ENCODE assay signal across 10 mouse cellular contexts in genomic region chr19:14586171-14586570, GRCm38 (mm10). TPM values are rescaled to one million over a fixed set of nuclear protein-coding genes. Genes with fewer than 3 reads are reported as not detected.
DNase-seq lines count a peak whose midpoint lies in the region; ATAC-seq and TF ChIP-seq lines count a peak whose summit lies in the region.
"Had no signal": no experiment of that assay in that cellular context is flagged by ENCODE, and none has a peak within 500 bp of the region (broad histone marks: within the 10 kb centered on the region; RNA-seq: fewer than 3 reads in every experiment).

No protein-coding gene starts in this region.

- peak; percentile 19 for DNase-seq in kidney, adult 11 months
- no peak for DNase-seq in kidney, postnatal 14 days
- peak; percentile 18 for DNase-seq in ZHBTc4 (ENCODE audit: low read depth, low spot score)
- DNase-seq in gonadal fat pad, adult 2 months (ENCODE audit: low read depth) = peak; percentile 93
- no peak for DNase-seq in hindbrain, postnatal 0 days (ENCODE audit: low spot score)

- no peak overlapping the region for H3K27ac ChIP-seq in hindbrain, postnatal 0 days
- no peak overlapping the region for H3K27ac ChIP-seq in forebrain, embryonic 15.5 days (replicated peaks)
- H3K27ac ChIP-seq: midbrain, embryonic 15.5 days had no signal

- H3K9me3 ChIP-seq in hindbrain, postnatal 0 days (ENCODE audit: low read length) = no peaks in the 10 kb centered on the region
- H3K9me3 ChIP-seq in forebrain, embryonic 15.5 days = no peaks in the 10 kb centered on the region
- H3K9me3 ChIP-seq: G1E; midbrain, embryonic 15.5 days had no signal

- H3K27me3 ChIP-seq in hindbrain, postnatal 0 days (ENCODE audit: insufficient read depth, low read length) = no peaks in the 10 kb centered on the region
- H3K27me3 ChIP-seq in forebrain, embryonic 15.5 days = no peaks in the 10 kb centered on the region
- H3K27me3 ChIP-seq: midbrain, embryonic 15.5 days had no signal

- no peaks in the 10 kb centered on the region for H3K36me3 ChIP-seq in hindbrain, postnatal 0 days (ENCODE audit: insufficient read depth, low read length)
- H3K36me3 ChIP-seq in forebrain, embryonic 15.5 days = no peaks in the 10 kb centered on the region
- H3K36me3 ChIP-seq: midbrain, embryonic 15.5 days had no signal

- no peak for TF ChIP-seq CTCF in hindbrain, postnatal 0 days (IDR thresholded peaks at IDR 0.05; ENCODE audit: low read depth)

- ATAC-seq in megakaryocyte-erythroid progenitor cell, adult 5-6 weeks (replicated peaks; ENCODE audit: low FRiP score, low TSS enrichment, poor library complexity, severe bottlenecking) = peak; percentile 44; the same call in 1 of the 2 replicates
- ATAC-seq in hindbrain, postnatal 0 days = no peak
- no peak for ATAC-seq in forebrain, embryonic 15.5 days (replicated peaks)
- ATAC-seq in erythroid progenitor cell, adult 5-6 weeks (replicated peaks; ENCODE audit: low FRiP score, poor library complexity, severe bottlenecking) = no peak
- ATAC-seq: midbrain, embryonic 15.5 days had no signal

- H3K4me3 ChIP-seq in hindbrain, postnatal 0 days (ENCODE audit: low read length) = no peak overlapping the region
- H3K4me3 ChIP-seq in forebrain, embryonic 15.5 days = no peak overlapping the region
- H3K4me3 ChIP-seq: midbrain, embryonic 15.5 days had no signal

- no peak overlapping the region for H3K4me2 ChIP-seq in hindbrain, postnatal 0 days (ENCODE audit: low read depth, low read length)
- no peak overlapping the region for H3K4me2 ChIP-seq in forebrain, embryonic 15.5 days (replicated peaks)
- H3K4me2 ChIP-seq: midbrain, embryonic 15.5 days had no signal

- WGBS in hindbrain, postnatal 0 days = 83% methylated on average over 3 of the region's 3 CpGs
- 88% methylated on average over 3 of the region's 3 CpGs for WGBS in forebrain, embryonic 15.5 days

- 0 out of 2 replicates have a peak, but pooled peaks cover 3% of the 10 kb centered on the region for H3K4me1 ChIP-seq in hindbrain, postnatal 0 days (ENCODE audit: insufficient read depth, low read length)
- peaks cover 28% of the 10 kb centered on the region for H3K4me1 ChIP-seq in forebrain, embryonic 15.5 days

- H3K9ac ChIP-seq in hindbrain, postnatal 0 days (replicated peaks; ENCODE audit: low read length) = no peak overlapping the region
- no peak overlapping the region for H3K9ac ChIP-seq in forebrain, embryonic 15.5 days (replicated peaks)
- H3K9ac ChIP-seq: midbrain, embryonic 15.5 days had no signal

RNA-seq across cellular contexts. Expression of gene Tle4, which starts 11.7 kb away (rescaled TPM):
- polyA plus RNA-seq in gonadal fat pad, adult 2 months (2012; rRNA removed) = 7.1 and 7.5 TPM in 2 replicates
- 18.2 and 26.3 TPM in 2 replicates for total RNA-seq in megakaryocyte-erythroid progenitor cell, adult 5-6 weeks (2014; fragmentation: Nextera tagmentation)
- total RNA-seq in megakaryocyte-erythroid progenitor cell, adult 5-6 weeks (2017) = 8.7 and 13.3 TPM in 2 replicates
- 38.9 and 44.4 TPM in 2 replicates for total RNA-seq in hindbrain, postnatal 0 days (2014; rRNA removed)
- polyA plus RNA-seq in hindbrain, postnatal 0 days (2015; fragmentation: Nextera tagmentation; extraction: Ambion mirVana) = 15.4 and 16.3 TPM in 2 replicates
- polyA plus RNA-seq in forebrain, embryonic 15.5 days (2015; fragmentation: Nextera tagmentation; extraction: Ambion mirVana) = 34.9 and 37.5 TPM in 2 replicates
- 20.2 and 22.6 TPM in 2 replicates for total RNA-seq in erythroid progenitor cell, adult 5-6 weeks (2015; ENCODE audit: low replicate concordance)
- 11.0 and 14.4 TPM in 2 replicates for total RNA-seq in erythroid progenitor cell, adult 5-6 weeks (2017; ENCODE audit: low replicate concordance)

Comparison
In these comparisons a context has a peak if more than half of its experiments do, and no peak if none do; other contexts are left out.
1. DNase-seq: peak in kidney, adult 11 months (single experiment), ZHBTc4 (single experiment) and gonadal fat pad, adult 2 months (single experiment); none in kidney, postnatal 14 days (single experiment) and hindbrain, postnatal 0 days (single experiment).